Mouse (Mus musculus) T-helper 2 cell (primary cell): ENCODE measurements around the gene Rfk.

Source experiments
- in situ Hi-C: fragments of 300-600 bp; cut with MboI, MseI; formaldehyde crosslinking; loops from one replicate; pipeline ENCODE4 v1.15.1; 2025; ENCODE audit warnings: high pct_unique_total_duplicates

Rfk gene

GRCm38 (mm10) chr19:17385022-17385421, 8.8 kb upstream of the Rfk start:
- in situ Hi-C loops = loop anchor here (5.0 kb wide), 3 partner anchors 118 to 263 kb away; no protein-coding TSS in a partner anchor

- in situ Hi-C loops = loop anchor here (5.0 kb wide), 3 partner anchors 118 to 263 kb away; no protein-coding TSS in a partner anchor
Observed at GRCm38 (mm10) chr19:17385426-17385825, 8.4 kb upstream of the Rfk start.

- in situ Hi-C loops = loop anchor here (5.0 kb wide), 3 partner anchors 119 to 264 kb away; no protein-coding TSS in a partner anchor
Observed at GRCm38 (mm10) chr19:17386424-17386823, 7.4 kb upstream of the Rfk start.

GRCm38 (mm10) chr19:17388404-17388803, 5.4 kb upstream of the Rfk start:
- in situ Hi-C loops = loop anchor here (5.0 kb wide), 3 partner anchors 121 to 266 kb away; no protein-coding TSS in a partner anchor

GRCm38 (mm10) chr19:17392866-17393265, 977 bp upstream of the Rfk start:
- in situ Hi-C loops = no loop called here

- in situ Hi-C loops = no loop called here
Observed at GRCm38 (mm10) chr19:17396802-17397201, 3.0 kb downstream of the Rfk start.

GRCm38 (mm10) chr19:17397922-17398321, 4.1 kb downstream of the Rfk start:
- in situ Hi-C loops = no loop called here

- in situ Hi-C loops = no loop called here
Observed at GRCm38 (mm10) chr19:17399965-17400364, 6.1 kb downstream of the Rfk start.

- in situ Hi-C loops = no loop called here
Observed at GRCm38 (mm10) chr19:17400571-17400970, 6.7 kb downstream of the Rfk start.

GRCm38 (mm10) chr19:17403175-17403574, 9.3 kb downstream of the Rfk start:
- in situ Hi-C loops = no loop called here

- in situ Hi-C loops = no loop called here
Observed at GRCm38 (mm10) chr19:17406823-17407222, 13.0 kb downstream of the Rfk start.

- in situ Hi-C loops = no loop called here
Observed at GRCm38 (mm10) chr19:17408591-17408990, 14.7 kb downstream of the Rfk start.

- in situ Hi-C loops = no loop called here
Observed at GRCm38 (mm10) chr19:17409351-17409750, 15.5 kb downstream of the Rfk start.

- in situ Hi-C loops = no loop called here
Observed at GRCm38 (mm10) chr19:17410465-17411065, 16.7 kb downstream of the Rfk start.

- in situ Hi-C loops = no loop called here
Observed at GRCm38 (mm10) chr19:17412915-17413459, 19.1 kb downstream of the Rfk start.

- in situ Hi-C loops = no loop called here
Observed at GRCm38 (mm10) chr19:17417855-17418254, 24.0 kb downstream of the Rfk start.

GRCm38 (mm10) chr19:17423306-17423705, 29.5 kb downstream of the Rfk start:
- in situ Hi-C loops = no loop called here

- in situ Hi-C loops = loop anchor here (25.0 kb wide), 1 partner anchor 1109 kb away; no protein-coding TSS in a partner anchor
Observed at GRCm38 (mm10) chr19:17427824-17428560, 34.1 kb downstream of the Rfk start.

- in situ Hi-C loops = loop anchor here (25.0 kb wide), 1 partner anchor 1109 kb away; no protein-coding TSS in a partner anchor
Observed at GRCm38 (mm10) chr19:17428561-17428914, 34.7 kb downstream of the Rfk start.

- in situ Hi-C loops = loop anchor here (25.0 kb wide), 1 partner anchor 1101 kb away; no protein-coding TSS in a partner anchor
Observed at GRCm38 (mm10) chr19:17436651-17437050, 42.8 kb downstream of the Rfk start.

- in situ Hi-C loops = loop anchor here (25.0 kb wide), 1 partner anchor 1098 kb away; no protein-coding TSS in a partner anchor
Observed at GRCm38 (mm10) chr19:17439476-17440189, 45.8 kb downstream of the Rfk start.

GRCm38 (mm10) chr19:17443581-17443980, 49.7 kb downstream of the Rfk start:
- in situ Hi-C loops = loop anchor here (25.0 kb wide), 1 partner anchor 1094 kb away; no protein-coding TSS in a partner anchor
